Mouse (Mus musculus) cerebellum, adult 2 months (tissue): Measurements from ENCODE around the gene Csad. TPM values are rescaled to one million over a fixed set of nuclear protein-coding genes. Genes with fewer than 3 reads are reported as not detected.

ENCODE experiments used
- DNase-seq, 2 experiments: peaks; one replicate each; pipeline ENCODE4 v3.0.0; 2021
- H3K27ac ChIP-seq: fragments of 200-500 bp; 2 replicates; pipeline ENCODE4 v1.5.1; 2012; ENCODE audit warnings: low read length, control low read depth, inconsistent platforms; ENCODE audit not compliant: insufficient read depth
- H3K27me3 ChIP-seq: fragments of 200-500 bp; 2 replicates; pipeline ENCODE4 v1.6.1; 2012; ENCODE audit warnings: inconsistent platforms, mild to moderate bottlenecking, low read length, moderate library complexity; ENCODE audit not compliant: control insufficient read depth, insufficient read depth
- H3K4me1 ChIP-seq: fragments of 200-500 bp; 2 replicates; pipeline ENCODE4 v1.6.1; 2011; ENCODE audit warnings: low read length; ENCODE audit not compliant: control insufficient read depth, insufficient read depth
- H3K4me3 ChIP-seq: fragments of 200-500 bp; replicated peaks from 2 replicates; pipeline ENCODE3; 2011; ENCODE audit warnings: mild to moderate bottlenecking, low read depth, low read length, control low read depth; ENCODE audit not compliant: insufficient read depth
- CTCF ChIP-seq: fragments of 200-500 bp; IDR thresholded peaks from 2 replicates; pipeline ENCODE4 v1.5.1; 2011; ENCODE audit warnings: low read depth, mild to moderate bottlenecking, control low read depth, low read length, moderate library complexity, borderline replicate concordance; ENCODE audit not compliant: insufficient read depth
- POLR2A ChIP-seq: fragments of 200-500 bp; IDR thresholded peaks from 2 replicates; pipeline ENCODE4 v1.6.1; 2011; ENCODE audit warnings: low read length, control low read depth, borderline replicate concordance; ENCODE audit not compliant: insufficient read depth
- WGBS: fragments of 180-500 bp; shearing (Covaris S2); methylation state at CpG from one replicate; pipeline ENCODE4 v1.1.7; 2018; 5-methylcytosine and 5-hydroxymethylcytosine counted together
- polyA plus RNA-seq: library from polyadenylated mRNA; depleted of rRNA; stranded (reverse); fragments of >200 nt; gene quantifications from 2 replicates; pipeline ENCODE4 v1.2.3, GENCODE M21; 2012

The Csad gene
- polyA plus RNA-seq, 1 experiment: 53.0 TPM

DNA sequence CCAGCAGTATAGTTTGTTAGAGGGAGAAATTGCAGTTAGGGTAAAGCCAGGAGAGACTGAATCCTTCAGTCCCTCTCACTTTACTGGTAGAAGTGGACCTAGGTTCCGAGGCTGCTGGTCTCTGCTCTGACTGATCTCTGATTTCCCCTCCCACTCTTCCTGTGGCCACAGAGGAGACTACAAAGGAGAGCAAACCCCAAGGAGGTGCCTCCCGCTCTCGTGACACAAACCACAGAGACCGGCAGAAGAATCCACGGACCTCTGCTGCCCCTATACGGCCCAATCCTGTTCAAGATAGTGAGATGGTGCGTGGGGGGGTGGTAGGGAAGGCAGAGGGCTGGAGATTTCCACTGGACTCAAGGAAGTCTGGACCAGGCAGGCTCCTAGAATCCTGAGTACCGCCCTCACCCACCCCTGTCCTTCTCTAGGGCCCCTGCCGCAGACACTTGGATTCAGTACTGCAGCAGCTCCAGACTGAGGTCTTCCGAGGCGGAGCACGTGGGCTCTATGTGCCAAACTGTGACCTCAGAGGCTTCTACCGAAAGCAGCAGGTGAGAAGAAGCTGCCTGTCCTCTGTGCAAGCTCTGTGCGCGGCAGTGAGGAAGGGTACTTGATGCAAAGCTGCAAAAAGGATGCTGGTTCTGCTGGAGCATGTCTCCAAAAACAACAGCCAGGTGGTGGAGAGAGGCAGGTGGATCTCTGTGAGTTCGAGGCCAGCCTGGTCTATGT lies 56.7 kb downstream of the Csad start:
- Histone ChIP-seq H3K27me3 (no peaks in the 10 kb centered on the region; the same call in 1 of the 2 replicates), H3K4me3 (no peak overlapping the region), H3K27ac (no peak overlapping the region), H3K4me1 (no peaks in the 10 kb centered on the region)
- 71% methylated on average over 16 of the region's 16 CpGs for WGBS
- no peak for DNase-seq
- TF ChIP-seq POLR2A (no peak), CTCF (no peak)

DNA sequence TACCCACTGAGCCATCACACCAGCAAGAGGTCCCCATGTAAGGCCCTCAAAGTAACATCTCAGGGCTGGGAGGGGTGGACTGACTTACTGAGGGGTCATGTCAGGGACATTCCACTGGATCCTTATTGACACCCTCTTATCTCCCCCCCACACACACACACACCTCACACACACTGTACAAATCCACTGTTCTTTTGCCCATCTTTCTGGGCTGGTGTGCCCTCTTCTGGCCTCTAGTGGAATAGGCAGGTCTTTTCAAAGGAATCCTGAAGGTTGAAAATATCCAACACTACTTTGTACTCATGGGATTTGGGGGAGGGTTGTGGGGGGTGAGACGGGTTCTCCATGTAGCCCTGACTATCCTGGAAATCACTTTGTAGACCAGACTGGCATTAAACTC lies 57.6 kb downstream of the Csad start:
- Histone ChIP-seq H3K4me3 (no peak overlapping the region), H3K4me1 (no peaks in the 10 kb centered on the region), H3K27ac (no peak overlapping the region), H3K27me3 (no peaks in the 10 kb centered on the region; the same call in 1 of the 2 replicates)
- TF ChIP-seq POLR2A (no peak), CTCF (peak; percentile 81)
- WGBS: 0% methylated on average over 1 of the region's 1 CpGs
- DNase-seq: peak; percentile 56 to 73

DNA sequence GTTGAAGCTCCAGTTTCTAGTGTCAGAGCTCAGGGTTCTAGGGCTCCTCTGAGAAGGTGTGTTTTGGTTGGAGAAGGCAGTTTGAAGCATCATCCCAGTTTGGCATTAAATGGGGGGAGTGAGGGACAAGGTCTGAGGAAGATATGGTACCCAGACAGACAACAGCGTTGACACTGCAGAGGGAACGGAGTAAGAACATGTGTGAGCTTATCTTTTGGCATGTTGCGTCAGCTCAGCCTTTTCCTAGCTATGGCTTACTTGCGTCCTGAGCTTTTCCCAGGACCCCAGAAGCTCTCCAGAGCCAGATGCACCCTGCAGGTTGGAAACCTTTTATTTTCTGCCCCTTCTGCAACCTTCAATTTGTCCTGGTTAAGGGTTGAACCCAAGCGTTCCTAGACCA lies 58.4 kb downstream of the Csad start:
- no peak for DNase-seq
- Histone ChIP-seq H3K27me3 (no peaks in the 10 kb centered on the region; the same call in 1 of the 2 replicates), H3K27ac (no peak overlapping the region), H3K4me1 (no peaks in the 10 kb centered on the region), H3K4me3 (no peak overlapping the region)
- WGBS: 94% methylated on average over 5 of the region's 5 CpGs
- TF ChIP-seq POLR2A: no peak
- no peak for TF ChIP-seq CTCF

DNA sequence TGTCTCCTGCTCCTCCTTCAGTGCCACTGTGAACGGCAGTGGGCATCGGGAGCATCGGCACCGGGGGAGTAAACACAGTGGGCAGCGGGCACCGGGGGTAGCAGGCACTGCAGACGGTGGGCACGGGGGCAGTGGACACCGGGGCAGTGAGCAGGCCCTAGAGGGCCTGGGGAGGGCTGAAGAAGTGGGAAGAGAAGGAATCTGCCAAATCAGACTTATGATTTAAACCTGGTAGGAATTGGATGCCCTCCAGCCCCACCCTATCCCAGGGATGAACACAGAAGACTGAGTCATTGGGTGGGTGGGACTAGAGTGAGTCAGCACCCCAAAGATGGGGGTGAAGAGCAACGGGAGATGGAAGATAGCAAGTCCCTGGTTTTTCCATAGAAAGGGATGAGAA lies 59.2 kb downstream of the Csad start:
- Histone ChIP-seq H3K4me3 (no peak overlapping the region), H3K27me3 (no peaks in the 10 kb centered on the region; the same call in 1 of the 2 replicates), H3K4me1 (no peaks in the 10 kb centered on the region), H3K27ac (no peak overlapping the region)
- TF ChIP-seq POLR2A: no peak
- TF ChIP-seq CTCF: no peak
- no peak for DNase-seq
- 86% methylated on average over 10 of the region's 10 CpGs for WGBS

DNA sequence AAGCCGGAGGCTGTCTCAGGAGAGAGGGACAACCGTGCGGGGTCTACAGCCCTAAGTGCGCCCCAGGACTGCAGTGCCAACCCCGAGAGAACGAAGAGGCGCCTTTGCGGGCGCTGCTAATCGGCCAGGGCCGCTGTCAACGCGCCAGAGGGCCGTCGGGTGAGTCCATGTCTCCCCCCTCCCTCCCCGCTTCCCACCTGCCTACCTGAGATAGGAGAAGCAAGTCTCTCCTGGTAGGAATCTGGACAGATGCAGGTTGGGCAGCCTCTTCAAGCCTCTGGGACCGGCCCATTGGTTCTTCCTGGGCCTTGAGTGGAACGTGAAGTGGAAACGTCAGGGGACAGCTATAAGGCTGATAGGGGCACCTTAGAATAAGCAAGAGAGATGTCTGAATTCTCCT lies 59.8 kb downstream of the Csad start:
- no peaks in the 10 kb centered on the region for H3K4me1 ChIP-seq
- H3K27ac ChIP-seq: no peak overlapping the region
- TF ChIP-seq CTCF: no peak
- no peak for TF ChIP-seq POLR2A
- no peak for DNase-seq
- H3K4me3 ChIP-seq: no peak overlapping the region
- no peaks in the 10 kb centered on the region; the same call in 1 of the 2 replicates for H3K27me3 ChIP-seq
- 32% methylated on average over 19 of the region's 19 CpGs for WGBS

DNA sequence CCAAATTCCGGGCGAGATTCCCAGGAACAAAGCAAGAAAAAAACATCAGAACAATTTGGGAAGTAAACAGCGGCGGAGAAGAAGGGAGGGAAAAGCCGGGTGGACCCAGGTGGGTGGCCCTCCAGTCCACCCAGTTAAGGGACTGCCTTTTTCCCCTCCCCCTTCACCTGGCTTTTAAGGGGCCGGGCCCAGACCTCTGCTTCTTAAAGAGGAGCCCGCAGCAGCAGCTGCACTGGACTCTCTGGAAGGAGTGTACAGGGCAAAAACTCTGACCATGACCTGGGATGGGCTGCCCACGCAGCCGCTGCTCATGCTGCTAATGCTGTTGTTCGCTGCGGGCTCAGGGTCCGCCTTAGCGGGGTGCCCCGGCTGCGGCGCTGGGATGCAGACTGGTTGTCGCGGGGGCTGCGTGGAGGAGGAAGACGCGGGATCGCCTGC lies 60.2 kb downstream of the Csad start, which contains the start of gene Igfbp6:
Gene Igfbp6 (plus strand): TSS at position 89 of the 438 bp plus-strand sequence.
- no peak for DNase-seq
- TF ChIP-seq CTCF (no peak), POLR2A (no peak)
- Histone ChIP-seq H3K27me3 (no peaks in the 10 kb centered on the region; the same call in 1 of the 2 replicates), H3K4me1 (no peaks in the 10 kb centered on the region), H3K4me3 (no peak within 1 kb of the TSS), H3K27ac (no peak within 1 kb of the TSS)
- WGBS: 30% methylated on average over 22 of the region's 22 CpGs

DNA sequence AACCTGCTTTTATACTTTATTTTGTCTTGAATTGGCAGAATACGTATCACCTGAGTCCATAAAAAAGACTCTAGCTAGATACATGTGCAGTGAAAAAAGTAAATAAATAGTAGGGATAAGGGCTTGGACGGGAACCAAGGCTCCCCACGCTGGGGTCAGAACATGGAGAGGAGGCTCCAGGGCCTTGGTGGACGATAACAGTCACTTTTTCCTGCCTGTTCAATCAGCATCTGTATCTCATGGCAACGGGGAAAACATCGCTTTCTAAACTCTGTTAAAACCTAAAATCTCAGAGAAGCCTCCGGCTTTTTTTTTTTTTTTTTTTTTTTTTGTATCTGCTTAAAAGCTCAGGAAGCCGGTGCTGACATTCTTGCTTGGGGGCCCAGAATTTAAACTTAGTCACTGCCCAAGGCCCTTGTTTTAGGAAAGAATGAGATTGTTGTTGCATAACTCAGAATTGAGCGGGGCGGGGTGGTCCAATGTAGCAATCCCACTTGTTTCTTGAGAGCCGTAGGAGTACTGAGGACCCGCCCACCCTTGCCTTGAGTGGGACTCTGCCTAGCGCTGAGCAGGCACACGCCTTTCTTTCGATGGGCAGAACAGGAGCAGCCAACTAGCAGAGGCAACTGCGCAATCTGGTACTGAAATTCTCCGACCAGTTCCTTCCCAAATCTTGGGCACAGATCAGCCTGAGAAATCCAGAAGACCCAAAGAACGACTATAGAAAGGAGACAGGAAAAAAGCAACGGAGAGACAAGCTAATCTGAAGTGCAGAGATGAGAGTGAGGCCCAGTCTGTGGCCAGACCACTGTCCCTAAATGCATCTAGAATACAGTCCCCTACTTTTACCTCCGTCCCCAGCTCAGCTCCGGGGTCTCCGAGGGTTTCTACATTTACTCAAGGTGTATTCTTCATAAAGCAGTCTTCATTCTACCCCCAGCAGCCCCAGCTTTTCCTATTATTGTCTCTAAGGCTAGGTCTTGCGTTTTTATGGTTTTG lies 61.3 kb downstream of the Csad start:
- DNase-seq: no peak
- Histone ChIP-seq H3K4me3 (no peak overlapping the region), H3K27me3 (no peaks in the 10 kb centered on the region; the same call in 1 of the 2 replicates), H3K4me1 (no peaks in the 10 kb centered on the region), H3K27ac (no peak overlapping the region)
- WGBS: 78% methylated on average over 23 of the region's 23 CpGs
- TF ChIP-seq POLR2A: no peak
- no peak for TF ChIP-seq CTCF
